Mouse (Mus musculus): ENCODE measurements around the gene Atp10a.

DNA sequence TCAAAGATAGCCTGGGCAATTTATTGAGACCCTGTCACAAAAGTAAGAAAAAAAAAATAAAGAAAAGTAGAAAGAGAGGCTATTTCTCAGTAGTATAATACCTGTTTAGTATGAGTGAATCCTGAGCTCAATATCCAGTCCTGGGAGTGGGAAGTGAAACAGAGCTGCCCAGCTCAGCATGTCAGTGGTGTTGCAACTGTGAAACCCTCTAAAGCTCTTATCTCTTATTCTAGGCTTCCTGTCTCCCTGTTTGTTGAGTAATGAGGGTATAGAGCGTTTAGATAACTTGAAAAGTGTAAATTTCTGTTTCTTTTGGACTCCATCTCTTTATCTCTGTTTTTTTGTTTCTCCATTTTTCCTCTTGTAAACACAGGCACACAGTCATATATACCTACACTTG is 74.9 kb downstream of the Atp10a start:
- no peak for TF ChIP-seq CTCF (IDR thresholded peaks at IDR 0.05; ENCODE audit: low read depth)
- TF ChIP-seq EP300 (IDR thresholded peaks at IDR 0.05; ENCODE audit: low read depth) = no peak; the same call in 1 of the 2 replicates

Measured in liver, postnatal 0 days (tissue).